In genomic region chr4:105200624-105201524, GRCm38 (mm10) we compare ENCODE assay signal across 12 mouse cellular contexts. TPM values are rescaled to one million over a fixed set of nuclear protein-coding genes. Genes with fewer than 3 reads are reported as not detected.
DNase-seq lines count a peak whose midpoint lies in the region; ATAC-seq and TF ChIP-seq lines count a peak whose summit lies in the region.
"Had no signal": no experiment of that assay in that cellular context is flagged by ENCODE, and none has a peak within 500 bp of the region (broad histone marks: within the 10 kb centered on the region; RNA-seq: fewer than 3 reads in every experiment).

No protein-coding gene starts in this region.

- intact Hi-C loops in heart, postnatal 14 days (cut with DNase I), result loop anchor here (5.0 kb wide), 1 partner anchor 39 kb away; no protein-coding TSS in a partner anchor

- H3K4me3 ChIP-seq in hindbrain, embryonic 10.5 days, result no peak overlapping the region
- H3K4me3 ChIP-seq in hindbrain, postnatal 0 days (ENCODE audit: low read length), result no peak overlapping the region
- H3K4me3 ChIP-seq in embryonic facial prominence, embryonic 13.5 days, result no peak overlapping the region
- no peak overlapping the region for H3K4me3 ChIP-seq in intestine, postnatal 0 days (ENCODE audit: low read depth, low read length)
- H3K4me3 ChIP-seq: heart, adult 2 months had no signal

- no peaks in the 10 kb centered on the region for H3K27me3 ChIP-seq in hindbrain, embryonic 10.5 days (ENCODE audit: insufficient read depth, poor library complexity, severe bottlenecking)
- H3K27me3 ChIP-seq in hindbrain, postnatal 0 days (ENCODE audit: insufficient read depth, low read length), result no peaks in the 10 kb centered on the region
- no peaks in the 10 kb centered on the region for H3K27me3 ChIP-seq in embryonic facial prominence, embryonic 13.5 days
- no peaks in the 10 kb centered on the region for H3K27me3 ChIP-seq in intestine, postnatal 0 days (replicated peaks; ENCODE audit: control insufficient read depth, insufficient read depth, low read length)

- no peak overlapping the region for H3K4me2 ChIP-seq in hindbrain, postnatal 0 days (ENCODE audit: low read depth, low read length)
- H3K4me2 ChIP-seq in embryonic facial prominence, embryonic 13.5 days, result no peak overlapping the region
- H3K4me2 ChIP-seq in intestine, postnatal 0 days (replicated peaks; ENCODE audit: low read depth), result no peak overlapping the region

- no peak for TF ChIP-seq CTCF in hindbrain, postnatal 0 days (IDR thresholded peaks at IDR 0.05; ENCODE audit: low read depth)
- no peak for TF ChIP-seq CTCF in intestine, postnatal 0 days (IDR thresholded peaks at IDR 0.05; ENCODE audit: low read depth)

- H3K4me1 ChIP-seq in hindbrain, embryonic 10.5 days (replicated peaks), result peaks cover 56% of the 10 kb centered on the region
- H3K4me1 ChIP-seq in hindbrain, postnatal 0 days (ENCODE audit: insufficient read depth, low read length), result peaks cover 21% of the 10 kb centered on the region; the same call in 1 of the 2 replicates
- H3K4me1 ChIP-seq in embryonic facial prominence, embryonic 13.5 days, result peaks cover 71% of the 10 kb centered on the region
- H3K4me1 ChIP-seq in intestine, postnatal 0 days (replicated peaks; ENCODE audit: control insufficient read depth, insufficient read depth, low read length), result peaks cover 28% of the 10 kb centered on the region

- H3K9ac ChIP-seq in hindbrain, postnatal 0 days (replicated peaks; ENCODE audit: low read length), result no peak overlapping the region
- no peak overlapping the region for H3K9ac ChIP-seq in embryonic facial prominence, embryonic 13.5 days
- no peak overlapping the region for H3K9ac ChIP-seq in intestine, postnatal 0 days (ENCODE audit: low read depth, low read length)
- H3K9ac ChIP-seq: liver, postnatal 0 days had no signal

- no peaks in the 10 kb centered on the region for H3K9me3 ChIP-seq in hindbrain, embryonic 10.5 days
- no peaks in the 10 kb centered on the region for H3K9me3 ChIP-seq in hindbrain, postnatal 0 days (ENCODE audit: low read length)
- no peaks in the 10 kb centered on the region for H3K9me3 ChIP-seq in embryonic facial prominence, embryonic 13.5 days
- no peaks in the 10 kb centered on the region for H3K9me3 ChIP-seq in intestine, postnatal 0 days (ENCODE audit: control insufficient read depth)

- H3K27ac ChIP-seq in hindbrain, embryonic 10.5 days, result 0 out of 2 replicates have a peak overlapping the region, but pooled peaks have one; percentile 16
- no peak overlapping the region for H3K27ac ChIP-seq in hindbrain, postnatal 0 days
- H3K27ac ChIP-seq in embryonic facial prominence, embryonic 13.5 days, result peak overlapping the region; percentile 45; the same call in 1 of the 2 replicates
- H3K27ac ChIP-seq in intestine, postnatal 0 days (ENCODE audit: low read depth, low read length), result no peak overlapping the region
- H3K27ac ChIP-seq: heart, adult 2 months had no signal

- ATAC-seq in hindbrain, postnatal 0 days, result no peak
- no peak for ATAC-seq in embryonic facial prominence, embryonic 13.5 days (ENCODE audit: insufficient number of reproducible peaks, insufficient read depth, low FRiP score, low TSS enrichment, low read depth)
- peak; percentile 50 for ATAC-seq in intestine, postnatal 0 days
- ATAC-seq: inflammation-experienced regulatory T-cells, adult 6 months; liver, postnatal 0 days; midbrain, embryonic 16.5 days had no signal

- peaks cover 38% of the 10 kb centered on the region for H3K36me3 ChIP-seq in hindbrain, embryonic 10.5 days
- H3K36me3 ChIP-seq in hindbrain, postnatal 0 days (ENCODE audit: insufficient read depth, low read length), result no peaks in the 10 kb centered on the region
- H3K36me3 ChIP-seq in embryonic facial prominence, embryonic 13.5 days, result peaks cover 36% of the 10 kb centered on the region
- H3K36me3 ChIP-seq in intestine, postnatal 0 days (ENCODE audit: control insufficient read depth, insufficient read depth), result peaks cover 20% of the 10 kb centered on the region

- peak; percentile 28 for DNase-seq in hindbrain, embryonic 10.5 days (ENCODE audit: low spot score)
- no peak for DNase-seq in hindbrain, postnatal 0 days (ENCODE audit: low spot score)
- DNase-seq in NIH3T3 (ENCODE audit: low read depth), result peak; percentile 42
- DNase-seq in Muller cell, postnatal 12 days (ENCODE audit: inconsistent ontology term), result no peak
- no peak for DNase-seq in heart, postnatal 14 days
- no peak for DNase-seq in thymus, postnatal 0 days (ENCODE audit: low spot score)
- DNase-seq: heart, adult 2 months; liver, postnatal 0 days had no signal

- WGBS in hindbrain, embryonic 10.5 days, result 55% methylated on average over 14 of the region's 14 CpGs
- WGBS in hindbrain, postnatal 0 days, result 55% methylated on average over 14 of the region's 14 CpGs
- WGBS in embryonic facial prominence, embryonic 13.5 days, result 29% methylated on average over 14 of the region's 14 CpGs
- WGBS in intestine, postnatal 0 days, result 47% methylated on average over 14 of the region's 14 CpGs

RNA-seq across cellular contexts. Expression of gene Plpp3, which starts 43.7 kb away (rescaled TPM):
- polyA plus RNA-seq in hindbrain, embryonic 10.5 days (2016; fragmentation: Nextera tagmentation; extraction: Ambion mirVana), result 63.4 and 63.8 TPM in 2 replicates
- total RNA-seq in hindbrain, postnatal 0 days (2014; rRNA removed), result 167 and 174 TPM in 2 replicates
- polyA plus RNA-seq in hindbrain, postnatal 0 days (2015; fragmentation: Nextera tagmentation; extraction: Ambion mirVana), result 180 and 198 TPM in 2 replicates
- 150 and 160 TPM in 2 replicates for polyA plus RNA-seq in embryonic facial prominence, embryonic 13.5 days (2015; fragmentation: Nextera tagmentation; extraction: Ambion mirVana)
- 84.1 and 84.3 TPM in 2 replicates for polyA plus RNA-seq in intestine, postnatal 0 days (2015; fragmentation: Nextera tagmentation; extraction: Ambion mirVana)
- 10 to 100 TPM; 78.5 to 81.2 TPM for total RNA-seq in heart, postnatal 14 days (2021)
- polyA plus RNA-seq in thymus, postnatal 0 days (2015; fragmentation: Nextera tagmentation; extraction: Ambion mirVana), result 22.5 and 22.7 TPM in 2 replicates

Comparison
In these comparisons a context has a peak if more than half of its experiments do, and no peak if none do; other contexts are left out.
1. DNase-seq: peak in hindbrain, embryonic 10.5 days (single experiment) and NIH3T3 (single experiment); none in hindbrain, postnatal 0 days (single experiment), Muller cell, postnatal 12 days (single experiment), heart, postnatal 14 days (0 of 2) and thymus, postnatal 0 days (single experiment).
2. H3K27ac ChIP-seq: peak in hindbrain, embryonic 10.5 days (single experiment) and embryonic facial prominence, embryonic 13.5 days (single experiment); none in hindbrain, postnatal 0 days (single experiment) and intestine, postnatal 0 days (single experiment).